Mouse (Mus musculus) G1E (cell line): Measurements from ENCODE around the gene Cdk4.

Experiments used
- CTCF ChIP-seq: IDR thresholded peaks from 2 replicates; pipeline ENCODE4 v1.5.1; 2012; ENCODE audit warnings: low read depth, low read length, inconsistent platforms, mixed read lengths
- GATA1 ChIP-seq: IDR thresholded peaks from 2 replicates; pipeline ENCODE4 v1.6.1; 2012; ENCODE audit warnings: borderline replicate concordance, low read length, inconsistent platforms, mixed read lengths
- GATA2 ChIP-seq: IDR thresholded peaks from 2 replicates; pipeline ENCODE4 v1.6.1; 2012; ENCODE audit warnings: low read depth, low read length, inconsistent platforms, borderline replicate concordance

DNA sequence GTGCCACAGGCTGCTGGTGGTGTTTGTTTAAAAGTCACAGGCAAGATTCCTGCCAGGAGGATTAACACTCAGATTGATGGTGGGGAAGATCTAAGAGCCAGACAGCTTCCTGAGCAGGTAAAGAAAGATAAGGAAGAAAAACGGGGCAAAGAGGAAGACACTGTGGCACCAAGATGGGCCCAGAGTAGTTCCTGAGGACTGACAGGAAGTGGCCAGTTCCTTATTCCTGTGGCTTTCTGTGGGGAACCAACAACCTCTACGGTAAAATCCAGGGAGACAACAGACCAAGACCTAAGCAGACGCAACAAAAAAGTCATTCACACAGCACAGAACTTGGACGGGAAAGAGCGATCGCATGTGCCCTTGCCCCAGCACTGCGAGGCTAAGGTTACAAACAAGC is 40.3 kb downstream of the Cdk4 start:
- TF ChIP-seq GATA1 (no peak), CTCF (no peak), GATA2 (no peak)
